Mouse (Mus musculus) adrenal gland, postnatal 10 days (tissue): ENCODE data around the gene Sacs. TPM values are rescaled to one million over a fixed set of nuclear protein-coding genes. Genes with fewer than 3 reads are reported as not detected.
"Not testable (repeated sequence)": the region's sequence is repeated elsewhere in the genome, so short reads cannot be mapped to it uniquely, and the experiment has no call there.

Experiments
- DNase-seq: peaks from one replicate; pipeline ENCODE4 v3.0.0; 2021; ENCODE audit warnings: mixed read lengths
- long read RNA-seq, 2 experiments: library from polyadenylated mRNA; stranded (forward); transcript quantifications; one replicate each; pipeline ENCODE4 v2.0.0; 2021
- total RNA-seq, 2 experiments: library from RNA; stranded (reverse); gene quantifications; 2 replicates each; pipeline ENCODE4 v1.2.3; 2021

Sacs gene
- total RNA-seq = 10 to 100 TPM in 1 of 2 experiments, 1 to 10 TPM in 1; 8.6 to 15.4 TPM
- long read RNA-seq, experiment 1 = 0 reads
- long read RNA-seq, experiment 2 = 0 reads

GRCm38 (mm10) chr14:61137994-61138726, at the start of gene Sacs:
Gene Sacs, plus strand, starts transcription at chr14:61138457.
- DNase-seq = peak; percentile 18

DNA sequence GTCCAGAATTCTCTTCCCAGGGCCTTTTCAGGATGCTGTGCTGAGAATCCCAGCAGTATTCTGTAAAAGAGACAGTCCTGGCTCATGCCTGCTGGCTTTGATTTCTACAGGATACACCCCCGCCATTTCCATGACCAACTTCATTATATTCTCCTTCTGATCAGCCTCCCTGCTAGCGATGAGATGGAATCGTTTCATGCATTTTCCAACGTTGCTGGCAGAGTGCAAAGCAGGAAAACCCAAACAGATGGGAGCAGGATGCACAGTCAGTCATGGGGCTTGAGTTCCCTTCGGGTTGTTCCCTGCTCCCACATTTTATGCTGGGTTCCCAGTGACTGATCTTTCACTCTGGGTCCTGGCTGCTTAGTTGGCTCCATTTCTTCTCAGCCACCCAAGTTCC, 47.3 kb upstream of the Sacs start:
- DNase-seq = no peak

DNA sequence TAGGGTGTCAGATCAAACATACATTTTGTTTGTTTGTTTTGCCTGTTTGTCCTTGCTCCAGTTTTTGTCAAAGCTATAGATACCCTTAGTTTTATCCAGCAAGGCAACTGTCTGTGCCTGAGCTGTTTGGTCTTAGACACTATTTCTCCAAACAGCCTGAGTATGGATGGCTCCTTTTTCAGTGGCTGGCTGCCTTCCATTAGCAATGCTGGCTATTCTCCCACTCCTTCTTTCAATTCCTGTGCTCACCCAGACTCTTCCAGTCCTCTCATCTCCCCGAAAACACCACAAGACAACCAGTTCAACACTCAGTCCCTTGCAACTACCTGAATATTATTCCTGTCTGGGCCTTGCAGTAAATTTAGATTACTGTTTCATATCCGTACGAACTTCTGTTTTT, 46.2 kb upstream of the Sacs start:
- peak; percentile 12 for DNase-seq

- DNase-seq = peak; percentile 24
These were observed 40.2 kb upstream of the Sacs start for GRCm38 (mm10) chr14:61097974-61098625.

DNA sequence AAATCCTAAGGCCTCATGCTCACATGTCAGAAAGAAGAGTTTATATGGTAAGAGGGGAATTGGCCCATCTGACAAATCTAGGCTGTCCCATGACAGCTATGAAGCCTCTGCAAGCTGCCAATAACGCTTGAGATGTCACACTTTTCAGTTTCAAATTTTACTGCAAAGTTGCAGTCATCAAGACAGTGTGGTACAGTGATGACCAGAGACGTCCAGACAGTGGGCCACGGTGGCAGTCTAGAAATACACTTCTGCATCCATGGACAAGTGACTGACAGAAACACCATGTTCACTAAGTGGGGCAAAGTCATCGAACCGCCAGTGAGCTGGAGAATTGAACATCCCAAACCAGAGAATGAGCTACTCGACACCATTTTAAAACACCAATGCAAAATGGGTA, 37.5 kb upstream of the Sacs start:
- no peak for DNase-seq

- DNase-seq = peak; percentile 13
These were observed 31.9 kb upstream of the Sacs start for GRCm38 (mm10) chr14:61106404-61106803.

DNA sequence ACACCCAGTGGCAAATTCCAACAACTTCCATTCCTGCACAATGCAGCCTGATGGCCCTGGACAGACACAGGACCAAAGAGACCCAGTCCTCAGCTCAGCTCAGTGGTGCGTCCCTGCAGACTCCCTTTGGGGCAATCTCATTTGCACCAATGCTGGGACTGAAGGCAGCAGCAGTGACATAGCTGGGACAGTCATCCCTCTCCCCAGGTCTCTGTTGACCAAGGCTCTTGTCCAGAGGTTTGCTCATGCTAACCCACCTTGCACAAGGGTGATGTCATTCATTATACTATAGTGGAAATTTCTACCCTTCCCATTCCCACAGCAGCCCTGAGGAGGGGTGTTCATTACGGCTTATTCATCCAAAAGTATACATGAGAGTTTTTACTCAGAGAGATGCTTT, 29.6 kb upstream of the Sacs start:
- no peak for DNase-seq

DNA sequence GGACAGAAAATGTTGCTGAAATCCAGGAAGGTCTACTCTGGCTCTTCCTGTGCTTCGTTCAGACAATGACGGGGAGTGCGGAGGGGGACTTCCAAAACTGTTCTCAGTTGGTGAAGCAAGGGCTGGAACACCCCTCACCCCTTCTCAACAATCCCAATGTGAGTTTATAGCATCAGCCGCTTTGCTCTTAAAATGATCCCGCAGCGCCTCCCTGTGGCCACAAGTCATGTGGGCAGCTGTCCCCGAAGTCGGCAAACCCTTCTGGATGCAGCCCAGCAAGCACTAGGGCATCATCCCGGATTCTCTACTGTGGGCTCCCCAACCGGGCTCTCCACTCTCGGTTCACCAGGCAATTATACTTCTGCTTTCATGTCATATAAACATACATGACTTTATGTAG, 25.9 kb upstream of the Sacs start:
- DNase-seq = peak; percentile 87

- DNase-seq = no peak
These were observed 13.5 kb upstream of the Sacs start for GRCm38 (mm10) chr14:61124755-61125154.

- DNase-seq = no peak
These were observed 13.1 kb upstream of the Sacs start for GRCm38 (mm10) chr14:61125201-61125600.

GRCm38 (mm10) chr14:61127365-61127764, 10.9 kb upstream of the Sacs start:
- DNase-seq = not testable (repeated sequence)

- DNase-seq = no peak
These were observed 9.2 kb upstream of the Sacs start for GRCm38 (mm10) chr14:61128961-61129507.

- DNase-seq = no peak
These were observed 5.7 kb upstream of the Sacs start for GRCm38 (mm10) chr14:61132556-61132955.

- DNase-seq = no peak
These were observed 3.8 kb upstream of the Sacs start for GRCm38 (mm10) chr14:61134381-61135030.

- no peak for DNase-seq
These were observed 847 bp upstream of the Sacs start for GRCm38 (mm10) chr14:61137410-61137809.

DNA sequence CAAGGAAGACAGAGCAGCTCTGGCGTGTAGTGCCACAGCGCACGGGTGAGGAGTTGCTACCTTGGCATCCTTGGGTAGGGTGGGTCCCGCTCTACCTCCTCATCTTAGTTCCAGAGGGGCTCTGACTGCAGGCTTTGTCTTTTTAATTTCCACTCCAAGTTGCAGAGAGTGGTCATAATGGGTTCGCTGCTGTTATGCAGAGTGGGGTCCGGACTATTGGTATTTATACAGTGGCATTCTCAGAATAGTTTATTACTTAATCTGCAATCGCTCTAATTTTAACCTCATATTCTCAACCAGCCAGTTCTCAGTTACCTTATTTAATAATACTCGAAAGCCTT, 440 bp downstream of the Sacs start:
- DNase-seq = no peak

GRCm38 (mm10) chr14:61143358-61143757, 5.1 kb downstream of the Sacs start:
- no peak for DNase-seq

DNA sequence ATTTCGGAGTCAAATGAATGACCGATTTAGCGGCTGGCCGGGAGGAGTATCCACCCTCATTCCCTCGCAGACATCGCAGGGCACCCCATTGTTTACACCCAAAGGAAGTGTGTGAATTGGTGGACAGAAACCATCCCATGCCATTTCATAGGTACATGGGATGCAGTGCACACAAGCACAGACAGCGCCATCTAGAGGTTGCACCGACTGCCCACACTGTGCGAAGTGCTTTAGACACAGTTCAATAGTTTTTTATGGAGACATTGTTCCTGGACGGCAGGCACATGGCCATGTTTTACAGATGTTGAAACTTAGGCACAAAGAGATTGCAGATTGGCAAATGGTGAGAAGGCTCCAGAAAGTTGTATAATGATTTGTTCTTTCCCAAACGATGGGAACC, 5.6 kb downstream of the Sacs start:
- peak; percentile 23 for DNase-seq

GRCm38 (mm10) chr14:61150416-61150815, 12.2 kb downstream of the Sacs start:
- not testable (repeated sequence) for DNase-seq

GRCm38 (mm10) chr14:61154900-61155585, 16.8 kb downstream of the Sacs start:
- no peak for DNase-seq

DNA sequence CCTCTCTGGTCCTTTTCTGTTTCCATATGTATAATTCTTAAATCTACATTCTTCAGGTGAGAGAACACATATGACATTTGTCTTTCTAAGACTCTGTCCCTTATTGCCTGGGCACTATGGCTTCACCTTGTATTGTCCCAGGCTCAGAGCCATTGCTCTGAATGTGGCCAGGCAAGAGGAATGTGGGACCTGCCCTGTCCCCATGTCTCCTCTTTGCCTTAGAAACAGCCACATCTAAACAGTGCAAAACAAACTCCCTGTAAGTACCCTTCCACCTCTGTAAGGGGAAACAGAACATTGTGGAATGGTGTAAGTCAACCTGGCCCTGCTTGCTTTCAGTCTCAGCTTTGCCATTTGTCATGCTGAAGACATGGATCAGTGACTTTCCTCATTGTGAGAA, 17.4 kb downstream of the Sacs start:
- DNase-seq = no peak

- DNase-seq = not testable (repeated sequence)
These were observed 19.2 kb downstream of the Sacs start for GRCm38 (mm10) chr14:61157426-61157825.

GRCm38 (mm10) chr14:61160920-61161319, 22.7 kb downstream of the Sacs start:
- DNase-seq = no peak
